Mouse (Mus musculus): ENCODE measurements at regions not wholly inside any gene's neighbourhood (a gene's known extent, or its start where the extent isn't known, plus 50 kb on each side); places are given as distances from the start of the nearest gene placed in this dataset.
A peak's percentile ranks its signal among the peaks of the same experiment; 100 is the strongest.

- ATAC-seq, result no peak
- H3K4me1 ChIP-seq (ENCODE audit: insufficient read depth, low read depth, low read length), result no peaks in the 10 kb centered on the region
- DNase-seq (ENCODE audit: low spot score), result no peak
- H3K9ac ChIP-seq (replicated peaks; ENCODE audit: low read depth), result no peak overlapping the region
- TF ChIP-seq CTCF (IDR thresholded peaks at IDR 0.05) (no peak), EP300 (IDR thresholded peaks at IDR 0.05) (no peak)
- no peak overlapping the region for H3K4me2 ChIP-seq (replicated peaks; ENCODE audit: low read depth, low read length)
- H3K27me3 ChIP-seq (replicated peaks; ENCODE audit: insufficient read depth, low read length), result no peaks in the 10 kb centered on the region
- no peaks in the 10 kb centered on the region for H3K9me3 ChIP-seq (ENCODE audit: low read length)
- no peak overlapping the region for H3K4me3 ChIP-seq (ENCODE audit: low read depth, low read length)
- H3K36me3 ChIP-seq (ENCODE audit: insufficient read depth, low read length), result no peaks in the 10 kb centered on the region
- H3K27ac ChIP-seq (ENCODE audit: low read length), result no peak overlapping the region
Observed at GRCm38 (mm10) chr16:93202591-93202990, 376.6 kb upstream of the Runx1 start.

GRCm38 (mm10) chr16:93197300-93197699 lies 371.4 kb upstream of the Runx1 start:
- Histone ChIP-seq H3K4me2 (replicated peaks; ENCODE audit: low read depth, low read length) (no peak overlapping the region), H3K4me3 (ENCODE audit: low read depth, low read length) (no peak overlapping the region), H3K9me3 (ENCODE audit: low read length) (no peaks in the 10 kb centered on the region), H3K36me3 (ENCODE audit: insufficient read depth, low read length) (no peaks in the 10 kb centered on the region), H3K9ac (replicated peaks; ENCODE audit: low read depth) (no peak overlapping the region), H3K27ac (ENCODE audit: low read length) (no peak overlapping the region), H3K27me3 (replicated peaks; ENCODE audit: insufficient read depth, low read length) (no peaks in the 10 kb centered on the region), H3K4me1 (ENCODE audit: insufficient read depth, low read depth, low read length) (no peaks in the 10 kb centered on the region)
- 83% methylated on average over 8 of the region's 8 CpGs for WGBS
- no peak for ATAC-seq
- TF ChIP-seq CTCF (IDR thresholded peaks at IDR 0.05), result no peak
- TF ChIP-seq EP300 (IDR thresholded peaks at IDR 0.05), result no peak
- DNase-seq (ENCODE audit: low spot score), result no peak

- no peaks in the 10 kb centered on the region; the same call in 1 of the 2 replicates for H3K4me1 ChIP-seq (ENCODE audit: insufficient read depth, low read depth, low read length)
- ATAC-seq, result no peak
Observed at GRCm38 (mm10) chr16:93193921-93194481, 368.1 kb upstream of the Runx1 start.

GRCm38 (mm10) chr16:93193263-93193662 lies 367.3 kb upstream of the Runx1 start:
- Histone ChIP-seq H3K9me3 (ENCODE audit: low read length) (no peaks in the 10 kb centered on the region), H3K9ac (replicated peaks; ENCODE audit: low read depth) (no peak overlapping the region), H3K27me3 (replicated peaks; ENCODE audit: insufficient read depth, low read length) (no peaks in the 10 kb centered on the region), H3K4me3 (ENCODE audit: low read depth, low read length) (no peak overlapping the region), H3K27ac (ENCODE audit: low read length) (no peak overlapping the region), H3K36me3 (ENCODE audit: insufficient read depth, low read length) (no peaks in the 10 kb centered on the region), H3K4me2 (replicated peaks; ENCODE audit: low read depth, low read length) (no peak overlapping the region), H3K4me1 (ENCODE audit: insufficient read depth, low read depth, low read length) (no peaks in the 10 kb centered on the region; the same call in 1 of the 2 replicates)
- DNase-seq (ENCODE audit: low spot score) (no peak), ATAC-seq (no peak)
- TF ChIP-seq CTCF (IDR thresholded peaks at IDR 0.05) (no peak), EP300 (IDR thresholded peaks at IDR 0.05) (no peak)
- 63% methylated on average over 6 of the region's 6 CpGs for WGBS

More at GRCm38 (mm10) chr16:93193921-93194481, 368.1 kb upstream of the Runx1 start:
- TF ChIP-seq CTCF (IDR thresholded peaks at IDR 0.05) (no peak), EP300 (IDR thresholded peaks at IDR 0.05) (no peak)
- Histone ChIP-seq H3K9ac (replicated peaks; ENCODE audit: low read depth) (no peak overlapping the region), H3K27me3 (replicated peaks; ENCODE audit: insufficient read depth, low read length) (no peaks in the 10 kb centered on the region), H3K4me2 (replicated peaks; ENCODE audit: low read depth, low read length) (no peak overlapping the region), H3K9me3 (ENCODE audit: low read length) (no peaks in the 10 kb centered on the region), H3K27ac (ENCODE audit: low read length) (no peak overlapping the region), H3K4me3 (ENCODE audit: low read depth, low read length) (no peak overlapping the region), H3K36me3 (ENCODE audit: insufficient read depth, low read length) (no peaks in the 10 kb centered on the region)
- DNase-seq (ENCODE audit: low spot score), result no peak
- 60% methylated on average over 7 of the region's 7 CpGs for WGBS

- WGBS, result 70% methylated on average over 9 of the region's 9 CpGs
- Histone ChIP-seq H3K27ac (ENCODE audit: low read length) (no peak overlapping the region), H3K9me3 (ENCODE audit: low read length) (no peaks in the 10 kb centered on the region), H3K4me3 (ENCODE audit: low read depth, low read length) (no peak overlapping the region), H3K4me2 (replicated peaks; ENCODE audit: low read depth, low read length) (no peak overlapping the region), H3K9ac (replicated peaks; ENCODE audit: low read depth) (no peak overlapping the region), H3K36me3 (ENCODE audit: insufficient read depth, low read length) (no peaks in the 10 kb centered on the region), H3K27me3 (replicated peaks; ENCODE audit: insufficient read depth, low read length) (no peaks in the 10 kb centered on the region), H3K4me1 (ENCODE audit: insufficient read depth, low read depth, low read length) (no peaks in the 10 kb centered on the region; the same call in 1 of the 2 replicates)
- DNase-seq (ENCODE audit: low spot score) (peak; percentile 17), ATAC-seq (no peak)
- TF ChIP-seq EP300 (IDR thresholded peaks at IDR 0.05) (no peak), CTCF (IDR thresholded peaks at IDR 0.05) (no peak)
Observed at GRCm38 (mm10) chr16:93192651-93193173, 366.8 kb upstream of the Runx1 start.

GRCm38 (mm10) chr16:93191174-93191573 lies 365.2 kb upstream of the Runx1 start:
- no peak overlapping the region for H3K9ac ChIP-seq (replicated peaks; ENCODE audit: low read depth)
- 80% methylated on average over 5 of the region's 5 CpGs for WGBS
- TF ChIP-seq EP300 (IDR thresholded peaks at IDR 0.05), result no peak
- no peak for TF ChIP-seq CTCF (IDR thresholded peaks at IDR 0.05)
- H3K9me3 ChIP-seq (ENCODE audit: low read length), result no peaks in the 10 kb centered on the region
- H3K4me3 ChIP-seq (ENCODE audit: low read depth, low read length), result no peak overlapping the region
- H3K36me3 ChIP-seq (ENCODE audit: insufficient read depth, low read length), result no peaks in the 10 kb centered on the region
- H3K4me2 ChIP-seq (replicated peaks; ENCODE audit: low read depth, low read length), result no peak overlapping the region
- ATAC-seq (no peak), DNase-seq (ENCODE audit: low spot score) (no peak)
- H3K27ac ChIP-seq (ENCODE audit: low read length), result no peak overlapping the region
- H3K27me3 ChIP-seq (replicated peaks; ENCODE audit: insufficient read depth, low read length), result no peaks in the 10 kb centered on the region
- H3K4me1 ChIP-seq (ENCODE audit: insufficient read depth, low read depth, low read length), result no peaks in the 10 kb centered on the region; the same call in 1 of the 2 replicates

Measured in lung, postnatal 0 days (tissue).